Mouse (Mus musculus) heart, postnatal 0 days (tissue): ENCODE measurements around the gene Cd300lf.

ENCODE experiments used
- CTCF ChIP-seq: IDR thresholded peaks from 2 replicates; pipeline ENCODE4 v1.5.1; 2016; ENCODE audit warnings: antibody characterized with exemption, control low read depth, low read depth
- EP300 ChIP-seq: IDR thresholded peaks from 2 replicates; pipeline ENCODE4 v1.6.1; 2016; ENCODE audit warnings: antibody characterized with exemption, low read depth

- no peak for TF ChIP-seq CTCF
- no peak for TF ChIP-seq EP300
These were observed 67.0 kb downstream of the Cd300lf start for GRCm38 (mm10) chr11:115066768-115067167.
